Mouse (Mus musculus): Measurements from ENCODE around the gene Dnaaf1. TPM values are rescaled to one million over a fixed set of nuclear protein-coding genes. Genes with fewer than 3 reads are reported as not detected.

Gene Dnaaf1
- polyA plus RNA-seq (2012; ENCODE audit: insufficient read depth, insufficient read length, low replicate concordance, missing spikeins), result not detected in 2 replicates

DNA sequence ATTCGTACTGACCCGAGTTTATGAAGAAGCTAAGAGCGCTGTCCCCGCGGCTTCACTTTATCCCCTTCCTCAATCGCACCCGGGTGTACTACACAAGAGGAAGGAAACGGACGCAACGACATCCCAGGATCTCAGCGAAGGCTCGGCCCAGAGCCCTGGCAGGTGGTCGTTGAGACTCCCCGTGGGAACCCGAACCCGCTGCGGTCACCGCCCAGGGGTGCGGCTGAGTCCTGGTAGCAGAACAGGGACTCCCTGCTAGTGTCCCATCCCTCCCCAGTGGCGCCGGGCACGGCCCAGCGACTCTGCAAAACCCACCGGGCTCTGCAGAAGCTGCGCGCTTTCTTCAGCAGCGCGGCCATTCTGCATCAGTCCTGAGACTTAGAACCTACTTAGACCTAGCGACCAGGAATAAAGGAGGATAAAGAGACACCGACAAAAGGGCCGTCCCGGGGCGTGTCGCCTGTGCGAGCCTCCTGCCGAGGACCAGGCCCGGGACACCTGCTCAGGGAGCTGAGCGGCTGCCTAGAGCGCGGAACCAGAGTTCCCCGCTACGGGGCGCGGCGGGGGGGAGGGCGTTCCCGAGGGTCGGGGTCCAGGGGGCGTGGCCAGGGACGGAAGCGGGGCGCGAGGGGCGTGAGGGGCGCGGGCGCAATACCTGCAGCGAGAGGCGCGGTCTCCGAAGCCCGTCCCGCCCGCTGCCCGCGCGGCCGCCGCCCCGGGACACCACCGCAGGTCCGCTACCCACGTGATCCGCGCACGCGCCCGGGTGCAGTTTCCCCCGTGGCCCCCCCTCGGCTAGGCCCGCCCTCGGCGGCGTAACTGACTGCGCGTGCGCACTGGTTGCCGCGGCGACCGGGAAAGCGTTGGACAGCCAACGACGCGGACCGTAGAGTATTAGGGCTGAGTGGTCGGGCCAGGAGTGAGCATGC is at the start of gene Dnaaf1, which contains the start of gene Hsdl1:
Gene Dnaaf1 (plus strand): TSS at position 799 of the 929 bp plus-strand sequence.
Gene Hsdl1 (minus strand): TSS at position 747 of the 929 bp plus-strand sequence.
- no peak within 1 kb of the TSS for H3K27ac ChIP-seq (ENCODE audit: insufficient read depth, low read depth, low read length)
- WGBS, result under 1% methylated on average over 95 of the region's 97 CpGs

DNA sequence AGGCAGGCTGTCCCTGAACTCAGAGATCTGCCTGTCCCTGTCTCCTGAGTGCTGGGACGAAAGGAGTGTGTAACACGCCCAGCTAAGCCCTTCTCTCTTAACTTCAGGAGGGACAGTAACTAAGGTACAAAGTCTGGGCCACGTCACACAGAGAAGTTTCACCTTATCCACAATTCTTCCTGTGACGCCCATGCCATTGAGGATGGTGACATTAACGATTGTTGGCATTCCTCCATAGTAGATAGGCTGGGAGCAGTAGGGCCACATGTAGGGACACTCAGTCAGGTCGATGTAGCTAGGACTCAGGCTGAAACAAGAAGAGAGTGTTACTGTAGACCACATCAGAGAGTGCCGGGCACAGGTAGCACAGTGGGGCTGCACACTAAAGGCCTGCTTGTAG is 46.3 kb upstream of the Dnaaf1 start:
- H3K4me3 ChIP-seq (ENCODE audit: insufficient read depth, low read depth, low read length), result no peak overlapping the region
- no peak for TF ChIP-seq POLR2A (IDR thresholded peaks at IDR 0.05; ENCODE audit: insufficient read depth, low read depth, low read length)
- TF ChIP-seq CTCF (IDR thresholded peaks at IDR 0.05; ENCODE audit: insufficient read depth, low read depth, low read length), result no peak
- 90% methylated on average over 7 of the region's 7 CpGs for WGBS
- peaks cover 11% of the 10 kb centered on the region for H3K4me1 ChIP-seq (ENCODE audit: control insufficient read depth, insufficient read depth, low read length)
- H3K27ac ChIP-seq (ENCODE audit: insufficient read depth, low read depth, low read length), result no peak overlapping the region

More for the DNA sequence above, at the start of gene Dnaaf1, which contains the start of gene Hsdl1:
- Histone ChIP-seq H3K4me3 (ENCODE audit: insufficient read depth, low read depth, low read length) (peak within 1 kb of the TSS; percentile 73), H3K4me1 (ENCODE audit: control insufficient read depth, insufficient read depth, low read length) (peaks cover 23% of the 10 kb centered on the region)
- peak; percentile 22; the same call in 1 of the 2 replicates for TF ChIP-seq CTCF (IDR thresholded peaks at IDR 0.05; ENCODE audit: insufficient read depth, low read depth, low read length)
- peak; percentile 77 for TF ChIP-seq POLR2A (IDR thresholded peaks at IDR 0.05; ENCODE audit: insufficient read depth, low read depth, low read length)

DNA sequence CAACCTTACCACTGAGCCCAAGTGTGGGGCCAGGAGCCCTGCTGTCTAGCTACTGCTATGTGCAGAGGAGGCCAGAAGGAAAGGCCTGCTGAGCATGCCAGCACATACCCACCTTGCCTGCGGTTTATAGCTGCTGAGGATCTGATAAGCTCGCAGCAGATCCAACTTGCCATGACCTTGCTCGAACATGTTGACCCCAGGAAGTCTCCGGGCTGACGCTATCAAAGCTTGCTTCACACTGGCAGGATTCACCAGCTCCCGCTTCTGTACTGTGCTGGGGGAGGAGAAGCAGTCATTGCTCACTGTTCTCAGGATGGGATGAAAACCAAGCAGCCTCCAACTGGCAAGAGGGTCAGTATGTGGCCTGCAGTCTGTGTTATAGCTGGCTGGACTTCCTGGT is 44.1 kb upstream of the Dnaaf1 start:
- H3K4me3 ChIP-seq (ENCODE audit: insufficient read depth, low read depth, low read length), result no peak overlapping the region
- H3K4me1 ChIP-seq (ENCODE audit: control insufficient read depth, insufficient read depth, low read length), result peaks cover 11% of the 10 kb centered on the region
- 91% methylated on average over 6 of the region's 6 CpGs for WGBS
- TF ChIP-seq POLR2A (IDR thresholded peaks at IDR 0.05; ENCODE audit: insufficient read depth, low read depth, low read length) (no peak), CTCF (IDR thresholded peaks at IDR 0.05; ENCODE audit: insufficient read depth, low read depth, low read length) (no peak)
- H3K27ac ChIP-seq (ENCODE audit: insufficient read depth, low read depth, low read length), result no peak overlapping the region

DNA sequence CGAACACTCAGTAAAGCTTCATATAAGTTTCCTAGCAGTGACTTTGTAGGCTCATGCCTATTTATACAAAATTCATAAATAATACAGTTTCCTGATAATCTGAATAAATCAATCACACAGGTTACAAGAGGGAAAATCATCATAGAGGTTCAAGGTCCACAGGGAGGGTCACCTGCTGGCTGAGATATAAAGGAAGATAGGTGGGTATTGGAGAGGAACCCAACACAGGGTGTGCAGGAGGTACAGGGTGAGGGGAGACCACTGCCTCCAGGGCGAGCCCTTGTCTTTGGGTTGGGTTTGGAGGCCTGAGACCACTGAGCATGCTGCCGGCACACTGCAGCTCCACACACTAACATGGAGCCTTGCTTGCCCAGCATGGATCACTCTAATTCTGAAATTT is 43.6 kb upstream of the Dnaaf1 start:
- WGBS, result 95% methylated on average over 3 of the region's 3 CpGs
- TF ChIP-seq CTCF (IDR thresholded peaks at IDR 0.05; ENCODE audit: insufficient read depth, low read depth, low read length) (no peak), POLR2A (IDR thresholded peaks at IDR 0.05; ENCODE audit: insufficient read depth, low read depth, low read length) (no peak)
- H3K4me3 ChIP-seq (ENCODE audit: insufficient read depth, low read depth, low read length), result no peak overlapping the region
- H3K4me1 ChIP-seq (ENCODE audit: control insufficient read depth, insufficient read depth, low read length), result peaks cover 11% of the 10 kb centered on the region
- H3K27ac ChIP-seq (ENCODE audit: insufficient read depth, low read depth, low read length), result no peak overlapping the region

DNA sequence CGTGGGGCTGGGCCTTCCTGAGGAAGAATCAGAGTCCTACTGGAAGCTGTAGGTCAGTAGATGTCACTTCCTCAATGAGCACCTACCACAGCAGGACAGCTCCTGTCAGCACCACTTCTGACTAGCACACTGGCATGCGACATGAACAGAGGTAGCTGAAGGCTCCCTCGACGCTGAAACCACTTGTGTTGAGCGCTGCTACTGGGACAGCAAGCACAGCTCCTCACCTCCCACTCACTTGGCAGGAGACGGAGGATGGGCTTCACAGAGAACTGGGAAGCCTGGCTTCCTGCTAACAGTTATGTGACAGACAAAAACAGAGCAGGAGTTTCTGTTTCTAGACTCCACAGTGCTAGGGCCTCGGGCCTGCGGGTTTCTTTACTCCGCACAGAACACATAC is 43.1 kb upstream of the Dnaaf1 start:
- H3K4me1 ChIP-seq (ENCODE audit: control insufficient read depth, insufficient read depth, low read length), result peaks cover 11% of the 10 kb centered on the region
- H3K27ac ChIP-seq (ENCODE audit: insufficient read depth, low read depth, low read length), result no peak overlapping the region
- 46% methylated on average over 9 of the region's 9 CpGs for WGBS
- H3K4me3 ChIP-seq (ENCODE audit: insufficient read depth, low read depth, low read length), result no peak overlapping the region
- TF ChIP-seq POLR2A (IDR thresholded peaks at IDR 0.05; ENCODE audit: insufficient read depth, low read depth, low read length) (no peak), CTCF (IDR thresholded peaks at IDR 0.05; ENCODE audit: insufficient read depth, low read depth, low read length) (no peak)

DNA sequence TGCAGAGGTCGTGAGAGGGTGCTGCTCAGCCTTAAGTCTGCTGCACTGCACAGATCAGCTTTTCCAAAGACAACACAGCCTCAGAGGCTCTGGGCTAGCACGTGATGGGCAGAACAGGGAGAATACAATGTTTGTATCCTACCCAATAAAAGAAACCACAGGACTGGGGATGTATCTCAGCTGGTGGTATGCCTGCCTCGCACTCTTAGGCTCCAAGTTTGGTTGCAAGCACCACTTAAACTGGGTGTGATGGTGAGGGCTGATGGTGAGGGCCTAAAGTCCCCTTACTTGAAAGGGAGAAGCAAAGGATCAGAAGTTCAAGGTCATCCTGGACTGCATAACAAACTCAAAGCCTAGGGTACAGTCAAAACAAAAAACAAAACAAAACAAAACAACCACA is 30.4 kb upstream of the Dnaaf1 start:
- no peak overlapping the region for H3K27ac ChIP-seq (ENCODE audit: insufficient read depth, low read depth, low read length)
- H3K4me1 ChIP-seq (ENCODE audit: control insufficient read depth, insufficient read depth, low read length), result peaks cover 18% of the 10 kb centered on the region
- WGBS, result 65% methylated on average over 3 of the region's 3 CpGs
- H3K4me3 ChIP-seq (ENCODE audit: insufficient read depth, low read depth, low read length), result no peak overlapping the region
- TF ChIP-seq POLR2A (IDR thresholded peaks at IDR 0.05; ENCODE audit: insufficient read depth, low read depth, low read length) (no peak), CTCF (IDR thresholded peaks at IDR 0.05; ENCODE audit: insufficient read depth, low read depth, low read length) (no peak)

DNA sequence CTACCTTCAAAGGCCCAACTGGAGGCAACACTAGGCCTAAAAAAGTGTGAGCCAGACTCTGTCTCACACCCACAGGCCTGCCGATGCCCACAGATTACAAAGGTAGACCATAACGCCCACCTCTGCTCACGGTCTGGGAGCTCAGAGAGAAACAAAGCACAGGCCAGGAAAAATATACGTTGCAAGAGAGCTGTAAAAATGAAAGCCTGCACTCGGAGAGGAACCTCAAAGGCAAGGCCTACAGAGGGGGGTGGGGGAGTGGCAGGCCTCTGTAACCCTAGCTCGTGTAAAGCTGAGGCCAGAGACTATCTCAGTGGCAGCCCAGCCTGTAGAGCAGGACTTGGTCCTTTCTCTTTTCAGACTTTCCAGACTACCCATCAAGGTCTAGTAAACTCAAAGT is 29.9 kb upstream of the Dnaaf1 start:
- peaks cover 20% of the 10 kb centered on the region for H3K4me1 ChIP-seq (ENCODE audit: control insufficient read depth, insufficient read depth, low read length)
- no peak overlapping the region for H3K27ac ChIP-seq (ENCODE audit: insufficient read depth, low read depth, low read length)
- TF ChIP-seq CTCF (IDR thresholded peaks at IDR 0.05; ENCODE audit: insufficient read depth, low read depth, low read length) (no peak), POLR2A (IDR thresholded peaks at IDR 0.05; ENCODE audit: insufficient read depth, low read depth, low read length) (no peak)
- WGBS, result 50% methylated on average over 6 of the region's 6 CpGs
- H3K4me3 ChIP-seq (ENCODE audit: insufficient read depth, low read depth, low read length), result no peak overlapping the region

DNA sequence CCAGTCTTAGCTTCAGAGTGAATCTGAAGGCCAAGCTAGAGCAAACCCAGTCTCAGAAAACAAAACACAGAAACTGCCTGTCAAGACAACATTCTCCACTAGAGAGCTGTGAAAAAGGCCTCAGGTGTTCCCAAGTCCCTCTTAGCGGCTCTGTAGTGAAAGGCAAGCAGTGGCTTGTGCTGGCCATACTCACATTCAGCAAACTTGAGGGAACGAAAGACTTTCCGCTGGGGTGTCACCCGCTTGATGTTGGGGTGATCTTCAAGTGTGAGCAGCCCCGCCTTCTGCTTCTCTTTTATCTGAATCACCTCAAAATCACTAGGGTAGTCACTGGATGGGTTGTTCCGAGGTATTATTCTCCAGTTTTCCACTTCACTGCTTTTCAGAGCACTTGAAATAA is 29.2 kb upstream of the Dnaaf1 start:
- Histone ChIP-seq H3K4me3 (ENCODE audit: insufficient read depth, low read depth, low read length) (no peak overlapping the region), H3K27ac (ENCODE audit: insufficient read depth, low read depth, low read length) (no peak overlapping the region), H3K4me1 (ENCODE audit: control insufficient read depth, insufficient read depth, low read length) (peaks cover 26% of the 10 kb centered on the region)
- TF ChIP-seq POLR2A (IDR thresholded peaks at IDR 0.05; ENCODE audit: insufficient read depth, low read depth, low read length), result no peak
- no peak for TF ChIP-seq CTCF (IDR thresholded peaks at IDR 0.05; ENCODE audit: insufficient read depth, low read depth, low read length)
- WGBS, result 60% methylated on average over 6 of the region's 6 CpGs

DNA sequence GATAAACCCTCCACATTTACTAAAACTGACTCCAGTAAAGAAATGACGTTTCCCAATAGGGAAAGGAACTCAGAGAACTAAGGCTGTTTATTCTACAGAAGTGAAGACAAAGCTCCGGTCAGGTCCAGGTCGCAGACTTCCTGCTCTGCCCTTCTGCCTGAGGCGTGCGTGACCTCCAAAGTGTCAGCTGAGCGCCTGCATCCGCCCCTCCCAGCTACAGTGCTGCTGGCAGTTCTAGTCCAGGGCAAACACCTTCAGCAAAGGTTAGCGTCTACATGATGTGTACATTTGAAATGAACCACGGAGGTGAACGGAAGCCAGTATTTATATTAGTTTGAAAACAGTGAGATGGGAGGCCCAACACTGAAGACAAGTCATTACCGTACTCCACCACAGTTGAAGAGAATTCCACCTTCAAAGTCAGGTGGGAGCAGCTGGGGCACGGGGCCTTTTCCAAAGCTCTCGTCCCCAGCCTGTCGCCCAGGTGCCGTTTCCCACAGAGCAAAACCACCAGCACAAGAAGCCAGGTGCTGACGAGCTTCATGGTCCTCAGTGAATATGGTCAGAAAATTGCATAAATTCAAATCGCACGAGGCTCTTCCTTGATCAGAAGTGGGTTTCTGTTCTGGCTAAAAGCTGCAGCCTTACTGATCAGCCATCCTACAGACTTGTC is 27.9 kb upstream of the Dnaaf1 start:
- TF ChIP-seq CTCF (IDR thresholded peaks at IDR 0.05; ENCODE audit: insufficient read depth, low read depth, low read length) (no peak), POLR2A (IDR thresholded peaks at IDR 0.05; ENCODE audit: insufficient read depth, low read depth, low read length) (no peak)
- 85% methylated on average over 18 of the region's 18 CpGs for WGBS
- H3K27ac ChIP-seq (ENCODE audit: insufficient read depth, low read depth, low read length), result no peak overlapping the region
- peaks cover 30% of the 10 kb centered on the region for H3K4me1 ChIP-seq (ENCODE audit: control insufficient read depth, insufficient read depth, low read length)
- no peak overlapping the region for H3K4me3 ChIP-seq (ENCODE audit: insufficient read depth, low read depth, low read length)
